Mouse (Mus musculus): ENCODE measurements around the gene Sin3b. TPM values are rescaled to one million over a fixed set of nuclear protein-coding genes. Genes with fewer than 3 reads are reported as not detected.

Gene Sin3b
- polyA plus RNA-seq, 1 experiment from 2014 or later, result 253 TPM

GRCm38 (mm10) chr8:72746061-72746460 is 23.0 kb downstream of the Sin3b start:
- ATAC-seq, result peak; percentile 55
- Histone ChIP-seq H3K9ac (ENCODE audit: low read length) (no peak overlapping the region), H3K27me3 (replicated peaks; ENCODE audit: control insufficient read depth, insufficient read depth, low read length) (no peaks in the 10 kb centered on the region), H3K36me3 (ENCODE audit: control insufficient read depth, insufficient read depth, low read length) (peaks cover 99% of the 10 kb centered on the region), H3K4me3 (ENCODE audit: low read depth, low read length) (no peak overlapping the region), H3K4me1 (ENCODE audit: control insufficient read depth, insufficient read depth, low read length) (no peaks in the 10 kb centered on the region), H3K27ac (ENCODE audit: low read depth, low read length) (no peak overlapping the region), H3K9me3 (replicated peaks; ENCODE audit: control insufficient read depth, low read length) (no peaks in the 10 kb centered on the region), H3K4me2 (ENCODE audit: low read length) (no peak overlapping the region)
- 42% methylated on average over 5 of the region's 5 CpGs for WGBS
- peak; percentile 56 for DNase-seq (ENCODE audit: low spot score)

- Histone ChIP-seq H3K36me3 (ENCODE audit: control insufficient read depth, insufficient read depth, low read length) (peaks cover 96% of the 10 kb centered on the region), H3K4me2 (ENCODE audit: low read length) (no peak overlapping the region), H3K27ac (ENCODE audit: low read depth, low read length) (no peak overlapping the region), H3K4me1 (ENCODE audit: control insufficient read depth, insufficient read depth, low read length) (no peaks in the 10 kb centered on the region), H3K9me3 (replicated peaks; ENCODE audit: control insufficient read depth, low read length) (no peaks in the 10 kb centered on the region), H3K9ac (ENCODE audit: low read length) (no peak overlapping the region), H3K4me3 (ENCODE audit: low read depth, low read length) (no peak overlapping the region), H3K27me3 (replicated peaks; ENCODE audit: control insufficient read depth, insufficient read depth, low read length) (no peaks in the 10 kb centered on the region)
- WGBS, result 97% methylated on average over 26 of the region's 26 CpGs
- ATAC-seq (no peak), DNase-seq (ENCODE audit: low spot score) (no peak)
Measured at GRCm38 (mm10) chr8:72749846-72750245, 26.8 kb downstream of the Sin3b start.

GRCm38 (mm10) chr8:72750266-72750665 is 27.2 kb downstream of the Sin3b start:
- Histone ChIP-seq H3K27ac (ENCODE audit: low read depth, low read length) (no peak overlapping the region), H3K4me3 (ENCODE audit: low read depth, low read length) (no peak overlapping the region), H3K9me3 (replicated peaks; ENCODE audit: control insufficient read depth, low read length) (no peaks in the 10 kb centered on the region), H3K36me3 (ENCODE audit: control insufficient read depth, insufficient read depth, low read length) (peaks cover 92% of the 10 kb centered on the region), H3K4me2 (ENCODE audit: low read length) (no peak overlapping the region), H3K9ac (ENCODE audit: low read length) (no peak overlapping the region), H3K27me3 (replicated peaks; ENCODE audit: control insufficient read depth, insufficient read depth, low read length) (no peaks in the 10 kb centered on the region), H3K4me1 (ENCODE audit: control insufficient read depth, insufficient read depth, low read length) (no peaks in the 10 kb centered on the region)
- no peak for ATAC-seq
- DNase-seq (ENCODE audit: low spot score), result no peak
- 93% methylated on average over 6 of the region's 6 CpGs for WGBS

GRCm38 (mm10) chr8:72751126-72751525 is 28.0 kb downstream of the Sin3b start:
- DNase-seq (ENCODE audit: low spot score), result no peak
- H3K9ac ChIP-seq (ENCODE audit: low read length), result no peak overlapping the region
- no peak for ATAC-seq

GRCm38 (mm10) chr8:72752289-72752688 is 29.2 kb downstream of the Sin3b start:
- DNase-seq (ENCODE audit: low spot score) (no peak), ATAC-seq (no peak)
- no peak overlapping the region for H3K4me3 ChIP-seq (ENCODE audit: low read depth, low read length)
- no peaks in the 10 kb centered on the region for H3K27me3 ChIP-seq (replicated peaks; ENCODE audit: control insufficient read depth, insufficient read depth, low read length)
- H3K9ac ChIP-seq (ENCODE audit: low read length), result no peak overlapping the region
- 85% methylated on average over 3 of the region's 3 CpGs for WGBS
- no peaks in the 10 kb centered on the region for H3K4me1 ChIP-seq (ENCODE audit: control insufficient read depth, insufficient read depth, low read length)
- peaks cover 92% of the 10 kb centered on the region for H3K36me3 ChIP-seq (ENCODE audit: control insufficient read depth, insufficient read depth, low read length)
- H3K9me3 ChIP-seq (replicated peaks; ENCODE audit: control insufficient read depth, low read length), result no peaks in the 10 kb centered on the region
- no peak overlapping the region for H3K27ac ChIP-seq (ENCODE audit: low read depth, low read length)
- H3K4me2 ChIP-seq (ENCODE audit: low read length), result no peak overlapping the region

More at GRCm38 (mm10) chr8:72751126-72751525, 28.0 kb downstream of the Sin3b start:
- Histone ChIP-seq H3K27ac (ENCODE audit: low read depth, low read length) (no peak overlapping the region), H3K36me3 (ENCODE audit: control insufficient read depth, insufficient read depth, low read length) (peaks cover 92% of the 10 kb centered on the region), H3K4me1 (ENCODE audit: control insufficient read depth, insufficient read depth, low read length) (no peaks in the 10 kb centered on the region), H3K4me2 (ENCODE audit: low read length) (no peak overlapping the region), H3K27me3 (replicated peaks; ENCODE audit: control insufficient read depth, insufficient read depth, low read length) (no peaks in the 10 kb centered on the region), H3K4me3 (ENCODE audit: low read depth, low read length) (no peak overlapping the region), H3K9me3 (replicated peaks; ENCODE audit: control insufficient read depth, low read length) (no peaks in the 10 kb centered on the region)
- WGBS, result 88% methylated on average over 3 of the region's 3 CpGs

- H3K4me1 ChIP-seq (ENCODE audit: control insufficient read depth, insufficient read depth, low read length), result no peaks in the 10 kb centered on the region
- H3K9me3 ChIP-seq (replicated peaks; ENCODE audit: control insufficient read depth, low read length), result no peaks in the 10 kb centered on the region
- H3K27ac ChIP-seq (ENCODE audit: low read depth, low read length), result no peak overlapping the region
- no peak overlapping the region for H3K4me3 ChIP-seq (ENCODE audit: low read depth, low read length)
- H3K9ac ChIP-seq (ENCODE audit: low read length), result no peak overlapping the region
- H3K27me3 ChIP-seq (replicated peaks; ENCODE audit: control insufficient read depth, insufficient read depth, low read length), result no peaks in the 10 kb centered on the region
- ATAC-seq (no peak), DNase-seq (ENCODE audit: low spot score) (no peak)
- WGBS, result 96% methylated on average over 9 of the region's 9 CpGs
- H3K4me2 ChIP-seq (ENCODE audit: low read length), result no peak overlapping the region
- peaks cover 91% of the 10 kb centered on the region for H3K36me3 ChIP-seq (ENCODE audit: control insufficient read depth, insufficient read depth, low read length)
Measured at GRCm38 (mm10) chr8:72753165-72753564, 30.1 kb downstream of the Sin3b start.

- no peak overlapping the region for H3K4me3 ChIP-seq (ENCODE audit: low read depth, low read length)
- no peaks in the 10 kb centered on the region for H3K27me3 ChIP-seq (replicated peaks; ENCODE audit: control insufficient read depth, insufficient read depth, low read length)
- ATAC-seq (no peak), DNase-seq (ENCODE audit: low spot score) (no peak)
- H3K27ac ChIP-seq (ENCODE audit: low read depth, low read length), result no peak overlapping the region
- H3K36me3 ChIP-seq (ENCODE audit: control insufficient read depth, insufficient read depth, low read length), result peaks cover 91% of the 10 kb centered on the region
- H3K4me1 ChIP-seq (ENCODE audit: control insufficient read depth, insufficient read depth, low read length), result no peaks in the 10 kb centered on the region
- 91% methylated on average over 2 of the region's 2 CpGs for WGBS
- H3K9me3 ChIP-seq (replicated peaks; ENCODE audit: control insufficient read depth, low read length), result no peaks in the 10 kb centered on the region
- H3K4me2 ChIP-seq (ENCODE audit: low read length), result no peak overlapping the region
- no peak overlapping the region for H3K9ac ChIP-seq (ENCODE audit: low read length)
Measured at GRCm38 (mm10) chr8:72753781-72754180, 30.7 kb downstream of the Sin3b start.

GRCm38 (mm10) chr8:72756031-72756430 is 32.9 kb downstream of the Sin3b start:
- H3K9ac ChIP-seq (ENCODE audit: low read length), result no peak overlapping the region
- 96% methylated on average over 2 of the region's 2 CpGs for WGBS
- no peak overlapping the region for H3K4me3 ChIP-seq (ENCODE audit: low read depth, low read length)
- no peaks in the 10 kb centered on the region for H3K4me1 ChIP-seq (ENCODE audit: control insufficient read depth, insufficient read depth, low read length)
- no peaks in the 10 kb centered on the region for H3K27me3 ChIP-seq (replicated peaks; ENCODE audit: control insufficient read depth, insufficient read depth, low read length)
- H3K36me3 ChIP-seq (ENCODE audit: control insufficient read depth, insufficient read depth, low read length), result peaks cover 73% of the 10 kb centered on the region
- ATAC-seq (no peak), DNase-seq (ENCODE audit: low spot score) (no peak)
- no peak overlapping the region for H3K27ac ChIP-seq (ENCODE audit: low read depth, low read length)
- no peaks in the 10 kb centered on the region for H3K9me3 ChIP-seq (replicated peaks; ENCODE audit: control insufficient read depth, low read length)
- no peak overlapping the region for H3K4me2 ChIP-seq (ENCODE audit: low read length)

- Histone ChIP-seq H3K4me1 (ENCODE audit: control insufficient read depth, insufficient read depth, low read length) (no peaks in the 10 kb centered on the region), H3K27ac (ENCODE audit: low read depth, low read length) (no peak overlapping the region), H3K9me3 (replicated peaks; ENCODE audit: control insufficient read depth, low read length) (no peaks in the 10 kb centered on the region), H3K4me2 (ENCODE audit: low read length) (no peak overlapping the region), H3K4me3 (ENCODE audit: low read depth, low read length) (no peak overlapping the region), H3K36me3 (ENCODE audit: control insufficient read depth, insufficient read depth, low read length) (peaks cover 66% of the 10 kb centered on the region), H3K27me3 (replicated peaks; ENCODE audit: control insufficient read depth, insufficient read depth, low read length) (no peaks in the 10 kb centered on the region), H3K9ac (ENCODE audit: low read length) (no peak overlapping the region)
- ATAC-seq, result no peak
- no peak for DNase-seq (ENCODE audit: low spot score)
- 97% methylated on average over 34 of the region's 35 CpGs for WGBS
Measured at GRCm38 (mm10) chr8:72756771-72757390, 33.8 kb downstream of the Sin3b start.

Data from forebrain, embryonic 14.5 days (tissue).